Comparison of ENCODE assay signal across 17 mouse cellular contexts in genomic region chr8:9596003-9596402, GRCm38 (mm10).
"Had no signal": no experiment of that assay in that cellular context is flagged by ENCODE, and none has a peak within 500 bp of the region (broad histone marks: within the 10 kb centered on the region; RNA-seq: fewer than 3 reads in every experiment).

No protein-coding gene starts in this region.

- H3K36me3 ChIP-seq: liver, embryonic 13.5 days; lung, embryonic 15.5 days; midbrain, embryonic 10.5 days; midbrain, embryonic 13.5 days; neural tube, embryonic 13.5 days had no signal

- ATAC-seq: intestine, postnatal 0 days; midbrain, embryonic 13.5 days; midbrain, embryonic 16.5 days had no signal

- H3K4me1 ChIP-seq: liver, embryonic 13.5 days; lung, embryonic 15.5 days; megakaryocyte, embryonic 14.5 days; midbrain, embryonic 10.5 days; neural tube, embryonic 13.5 days had no signal

- H3K4me3 ChIP-seq: layer of hippocampus, adult 2 months; liver, embryonic 13.5 days; lung, embryonic 15.5 days; megakaryocyte, embryonic 14.5 days; midbrain, embryonic 10.5 days; midbrain, embryonic 13.5 days; myocyte; neural tube, embryonic 13.5 days had no signal

- H3K27ac ChIP-seq: layer of hippocampus, adult 2 months; liver, embryonic 13.5 days; lung, embryonic 15.5 days; midbrain, embryonic 10.5 days; midbrain, embryonic 13.5 days; neural tube, embryonic 13.5 days had no signal

- DNase-seq: layer of hippocampus, adult 9-11 months; liver, embryonic 13.5 days; lung, postnatal 10 days; lung, postnatal 36 days; retina, postnatal 1 day; right cerebral cortex, postnatal 25 days; thymus, adult 18-20 months; thymus, postnatal 36 days had no signal

- H3K27me3 ChIP-seq: liver, embryonic 13.5 days; lung, embryonic 15.5 days; megakaryocyte, embryonic 14.5 days; midbrain, embryonic 13.5 days; neural tube, embryonic 13.5 days had no signal

- H3K9ac ChIP-seq: liver, embryonic 13.5 days; lung, embryonic 15.5 days; midbrain, embryonic 13.5 days; neural tube, embryonic 13.5 days had no signal

- H3K9me3 ChIP-seq: lung, embryonic 15.5 days; midbrain, embryonic 10.5 days; midbrain, embryonic 13.5 days; neural tube, embryonic 13.5 days had no signal

- H3K4me2 ChIP-seq: liver, embryonic 13.5 days; lung, embryonic 15.5 days; midbrain, embryonic 13.5 days; neural tube, embryonic 13.5 days had no signal
